Mouse (Mus musculus): ENCODE measurements at regions not wholly inside any gene's neighbourhood (a gene's known extent, or its start where the extent isn't known, plus 50 kb on each side); places are given as distances from the start of the nearest gene placed in this dataset.

DNA sequence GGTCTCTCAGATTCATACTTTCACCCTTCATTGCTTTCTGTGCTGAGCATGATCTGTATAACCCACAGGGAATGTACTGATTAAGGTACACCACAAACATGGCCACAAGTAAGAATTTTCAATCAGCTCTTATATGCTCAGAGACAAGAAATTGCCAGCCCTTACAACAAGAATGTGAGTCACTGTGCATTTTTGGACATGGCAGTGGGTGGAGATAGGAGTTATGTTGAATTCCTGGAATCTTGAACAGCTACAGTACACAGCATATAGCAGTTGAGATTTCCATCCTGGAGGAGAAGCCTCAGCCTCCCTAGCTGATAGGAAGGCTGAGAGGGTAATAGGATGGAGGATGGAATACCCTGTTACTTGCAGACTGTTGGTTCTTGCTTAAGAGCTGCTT is 173.8 kb upstream of the Nudt11 start:
- Histone ChIP-seq H3K4me3 (ENCODE audit: low read length) (no peak overlapping the region), H3K4me1 (ENCODE audit: insufficient read depth, low read length) (no peaks in the 10 kb centered on the region), H3K27ac (no peak overlapping the region), H3K27me3 (ENCODE audit: insufficient read depth, low read length) (no peaks in the 10 kb centered on the region), H3K9me3 (ENCODE audit: low read length) (no peaks in the 10 kb centered on the region), H3K36me3 (ENCODE audit: insufficient read depth, low read length) (no peaks in the 10 kb centered on the region), H3K4me2 (ENCODE audit: low read depth, low read length) (no peak overlapping the region), H3K9ac (replicated peaks; ENCODE audit: low read length) (no peak overlapping the region)
- DNase-seq (ENCODE audit: low spot score) (no peak), ATAC-seq (no peak)
- TF ChIP-seq CTCF (IDR thresholded peaks at IDR 0.05; ENCODE audit: low read depth), result no peak

DNA sequence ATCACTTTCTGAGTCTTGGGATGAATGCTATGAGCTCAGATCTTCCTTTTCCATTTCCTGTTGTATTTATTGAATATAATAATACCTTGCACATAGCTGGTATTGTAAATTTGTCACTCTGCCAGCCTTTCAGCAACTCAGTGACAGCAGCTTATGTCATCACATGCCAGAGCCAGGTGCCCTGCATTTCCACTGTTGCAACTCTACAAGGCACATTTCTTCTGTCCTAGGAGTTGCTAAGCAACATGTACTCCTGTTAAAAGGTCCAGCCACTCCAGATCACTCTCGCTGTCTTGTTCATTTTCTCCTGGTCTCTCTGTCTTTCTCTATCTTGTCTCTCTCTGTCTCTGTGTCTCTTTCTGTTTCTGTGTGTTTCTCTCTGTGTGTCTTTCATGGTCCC is 130.1 kb upstream of the Nudt11 start:
- Histone ChIP-seq H3K27me3 (ENCODE audit: insufficient read depth, low read length) (no peaks in the 10 kb centered on the region), H3K27ac (no peak overlapping the region), H3K9ac (replicated peaks; ENCODE audit: low read length) (no peak overlapping the region), H3K36me3 (ENCODE audit: insufficient read depth, low read length) (no peaks in the 10 kb centered on the region), H3K4me1 (ENCODE audit: insufficient read depth, low read length) (no peaks in the 10 kb centered on the region), H3K4me3 (ENCODE audit: low read length) (no peak overlapping the region), H3K9me3 (ENCODE audit: low read length) (no peaks in the 10 kb centered on the region; the same call in 1 of the 2 replicates), H3K4me2 (ENCODE audit: low read depth, low read length) (no peak overlapping the region)
- no peak for TF ChIP-seq CTCF (IDR thresholded peaks at IDR 0.05; ENCODE audit: low read depth)
- DNase-seq (ENCODE audit: low spot score) (no peak), ATAC-seq (no peak)
- WGBS, result 43% methylated on average over 1 of the region's 1 CpGs

DNA sequence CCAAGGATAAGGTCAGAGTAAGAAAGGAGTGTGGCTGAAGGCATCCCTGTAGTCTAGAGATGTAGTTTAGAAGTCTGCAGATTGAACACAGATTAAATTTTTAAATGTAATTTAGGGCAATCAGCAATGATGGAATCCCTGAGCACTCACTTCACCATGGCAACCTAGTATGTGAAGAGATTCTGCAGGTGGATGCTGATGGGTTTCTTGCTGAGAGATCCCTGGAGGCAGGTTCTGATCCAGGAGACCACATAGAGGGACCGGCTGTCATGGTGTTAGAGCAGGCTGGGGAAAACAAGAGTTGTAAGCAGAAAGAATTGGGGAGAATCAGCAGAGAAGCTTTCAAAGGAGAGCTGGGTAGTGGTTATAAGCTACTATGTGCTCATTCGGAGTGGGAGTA is 113.7 kb upstream of the Nudt11 start:
- Histone ChIP-seq H3K4me1 (ENCODE audit: insufficient read depth, low read length) (no peaks in the 10 kb centered on the region), H3K9ac (replicated peaks; ENCODE audit: low read length) (no peak overlapping the region), H3K27ac (no peak overlapping the region), H3K27me3 (ENCODE audit: insufficient read depth, low read length) (no peaks in the 10 kb centered on the region), H3K4me2 (ENCODE audit: low read depth, low read length) (no peak overlapping the region), H3K36me3 (ENCODE audit: insufficient read depth, low read length) (no peaks in the 10 kb centered on the region), H3K9me3 (ENCODE audit: low read length) (no peaks in the 10 kb centered on the region), H3K4me3 (ENCODE audit: low read length) (no peak overlapping the region)
- ATAC-seq (peak; percentile 64; the same call in 1 of the 2 replicates), DNase-seq (ENCODE audit: low spot score) (peak; percentile 7)
- WGBS, result 72% methylated on average over 2 of the region's 2 CpGs
- no peak for TF ChIP-seq CTCF (IDR thresholded peaks at IDR 0.05; ENCODE audit: low read depth)

DNA sequence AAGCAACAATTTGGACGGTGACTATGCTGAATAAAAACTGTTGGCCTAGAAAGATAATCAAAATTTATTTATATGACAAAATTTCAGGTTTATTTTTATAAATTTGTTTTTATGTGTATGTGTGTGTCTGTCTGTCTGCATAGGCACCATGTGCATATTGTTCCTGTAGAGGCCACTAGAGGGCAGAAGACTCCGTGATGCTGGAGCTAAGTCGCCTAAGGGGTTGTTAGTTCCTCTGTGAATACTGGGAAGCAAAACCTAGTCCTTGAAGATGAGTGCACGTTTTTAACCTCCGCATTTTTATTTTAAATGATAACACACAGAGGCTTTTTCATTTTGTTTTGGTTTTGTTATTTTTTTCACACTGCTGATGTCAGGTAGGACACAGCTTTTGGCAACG is 105.3 kb upstream of the Nudt11 start:
- 74% methylated on average over 6 of the region's 6 CpGs for WGBS
- Histone ChIP-seq H3K4me2 (ENCODE audit: low read depth, low read length) (no peak overlapping the region), H3K27ac (no peak overlapping the region), H3K9me3 (ENCODE audit: low read length) (no peaks in the 10 kb centered on the region), H3K4me3 (ENCODE audit: low read length) (no peak overlapping the region), H3K27me3 (ENCODE audit: insufficient read depth, low read length) (no peaks in the 10 kb centered on the region), H3K9ac (replicated peaks; ENCODE audit: low read length) (no peak overlapping the region), H3K4me1 (ENCODE audit: insufficient read depth, low read length) (no peaks in the 10 kb centered on the region), H3K36me3 (ENCODE audit: insufficient read depth, low read length) (no peaks in the 10 kb centered on the region)
- no peak for ATAC-seq
- DNase-seq (ENCODE audit: low spot score), result no peak
- no peak for TF ChIP-seq CTCF (IDR thresholded peaks at IDR 0.05; ENCODE audit: low read depth)
